Mouse (Mus musculus): ENCODE results near the gene Ptk7. TPM values are rescaled to one million over a fixed set of nuclear protein-coding genes. Genes with fewer than 3 reads are reported as not detected.

Gene Ptk7
- total and polyA plus RNA-seq, 3 experiments, result 0.11 to 4.8 (median 0.29) TPM

GRCm38 (mm10) chr17:46609721-46610514, 19.4 kb downstream of the Ptk7 start (continued):
- no peak for TF ChIP-seq ETS1 (conservative IDR thresholded peaks at IDR 0.05; ENCODE audit: low read depth, low read length)

GRCm38 (mm10) chr17:46605987-46606386, 23.3 kb downstream of the Ptk7 start:
- Histone ChIP-seq H3K4me2 (ENCODE audit: insufficient read depth, low read depth, poor library complexity, severe bottlenecking) (no peak overlapping the region), H3K4me3 (replicated peaks in 1 of 3; ENCODE audit: low read depth in 2 of 3, low read length in 2 of 3, poor library complexity in 1 of 3) (no peak overlapping the region), H3K79me2 (replicated peaks; ENCODE audit: control insufficient read depth, extremely low read depth, insufficient read depth, poor library complexity, severe bottlenecking) (no peaks in the 10 kb centered on the region), H3K9ac (ENCODE audit: insufficient read depth, low read depth) (no peak overlapping the region), H3K36me3 (replicated peaks in 1 of 2; ENCODE audit: control insufficient read depth in 1 of 2, insufficient read depth in 1 of 2, low read length in 1 of 2) (no peaks in the 10 kb centered on the region), H3K4me1 (ENCODE audit: control insufficient read depth in 1 of 2, insufficient read depth in 2 of 2) (peaks cover 4 to 14% of the 10 kb centered on the region in 2 experiments; a peak in 3 of 4 replicates), H3K27me3 (replicated peaks) (no peaks in the 10 kb centered on the region), H3K9me3 (replicated peaks; ENCODE audit: low read length) (no peaks in the 10 kb centered on the region), H3K27ac (ENCODE audit: insufficient read depth, low read depth) (no peak overlapping the region)
- DNase-seq (ENCODE audit: extremely low read depth), result no peak
- in situ Hi-C loops (cut with MboI; ENCODE audit: low pct_ligation_motif_present, low pct_unique_long_range_greater_than_20kb, low sequenced_read_pairs) (no loop called here), dilution Hi-C loops (cut with MboI; ENCODE audit: extremely low pct_ligation_motif_present, extremely low pct_unique_long_range_greater_than_20kb, low sequenced_read_pairs) (no loop called here)
- no peak for TF ChIP-seq MXI1 (IDR thresholded peaks at IDR 0.05; ENCODE audit: low read depth, low read length)

- no peak for TF ChIP-seq POLR2A (IDR thresholded peaks at IDR 0.05; ENCODE audit: low read depth, low read length)
- no peak for TF ChIP-seq ZMIZ1 (IDR thresholded peaks at IDR 0.05; ENCODE audit: low read depth, low read length)
- no peak for TF ChIP-seq RAD21 (IDR thresholded peaks at IDR 0.05; ENCODE audit: low read depth, low read length)
- TF ChIP-seq EP300 (IDR thresholded peaks at IDR 0.05; ENCODE audit: low read length), result no peak
- no peak for TF ChIP-seq UBTF (IDR thresholded peaks at IDR 0.05; ENCODE audit: low read depth, low read length)
- no peak for TF ChIP-seq E2F4 (IDR thresholded peaks at IDR 0.05; ENCODE audit: insufficient replicate concordance, low read depth, low read length)
- no peak for TF ChIP-seq IRF4 (IDR thresholded peaks at IDR 0.05; ENCODE audit: low read depth, low read length)
- no peak for TF ChIP-seq MAX (IDR thresholded peaks at IDR 0.05; ENCODE audit: low read length)
- TF ChIP-seq TCF12 (IDR thresholded peaks at IDR 0.05; ENCODE audit: low read depth, low read length), result no peak
- no peak for TF ChIP-seq NRF1 (IDR thresholded peaks at IDR 0.05; ENCODE audit: low read depth, low read length)
- TF ChIP-seq SIN3A (IDR thresholded peaks at IDR 0.05; ENCODE audit: low read length), result no peak
- TF ChIP-seq MYC (IDR thresholded peaks at IDR 0.05; ENCODE audit: low read depth, low read length), result no peak
- no peak for TF ChIP-seq MAFK (IDR thresholded peaks at IDR 0.05; ENCODE audit: insufficient replicate concordance, low read length)
- no peak for TF ChIP-seq JUND (conservative IDR thresholded peaks at IDR 0.05; ENCODE audit: low read depth, low read length)
- TF ChIP-seq ZKSCAN1 (IDR thresholded peaks at IDR 0.05; ENCODE audit: borderline replicate concordance, low read depth, low read length), result no peak
- TF ChIP-seq TBP (conservative IDR thresholded peaks at IDR 0.05; ENCODE audit: low read depth, low read length), result no peak
- TF ChIP-seq ZC3H11A (IDR thresholded peaks at IDR 0.05; ENCODE audit: low read depth, low read length), result no peak
- TF ChIP-seq KAT2A (IDR thresholded peaks at IDR 0.05; ENCODE audit: insufficient replicate concordance, low read length), result no peak
- TF ChIP-seq BHLHE40 (IDR thresholded peaks at IDR 0.05; ENCODE audit: low read depth, low read length), result no peak
- no peak for TF ChIP-seq HCFC1 (IDR thresholded peaks at IDR 0.05; ENCODE audit: low read depth, low read length)
- in situ Hi-C loops (cut with MboI; ENCODE audit: low pct_ligation_motif_present, low pct_unique_long_range_greater_than_20kb, low sequenced_read_pairs) (no loop called here), dilution Hi-C loops (cut with MboI; ENCODE audit: extremely low pct_ligation_motif_present, extremely low pct_unique_long_range_greater_than_20kb, low sequenced_read_pairs) (no loop called here)
- Histone ChIP-seq H3K36me3 (replicated peaks in 1 of 2; ENCODE audit: control insufficient read depth in 1 of 2, insufficient read depth in 1 of 2, low read length in 1 of 2) (no peaks in the 10 kb centered on the region), H3K9me3 (replicated peaks; ENCODE audit: low read length) (no peaks in the 10 kb centered on the region), H3K9ac (ENCODE audit: insufficient read depth, low read depth) (no peak overlapping the region), H3K4me1 (ENCODE audit: control insufficient read depth in 1 of 2, insufficient read depth in 2 of 2) (peaks cover 0 to 9% of the 10 kb centered on the region in 2 experiments; a peak in 2 of 4 replicates), H3K79me2 (replicated peaks; ENCODE audit: control insufficient read depth, extremely low read depth, insufficient read depth, poor library complexity, severe bottlenecking) (no peaks in the 10 kb centered on the region), H3K27me3 (replicated peaks) (no peaks in the 10 kb centered on the region), H3K27ac (ENCODE audit: insufficient read depth, low read depth) (no peak overlapping the region), H3K4me2 (ENCODE audit: insufficient read depth, low read depth, poor library complexity, severe bottlenecking) (no peak overlapping the region), H3K4me3 (replicated peaks in 1 of 3; ENCODE audit: low read depth in 2 of 3, low read length in 2 of 3, poor library complexity in 1 of 3) (no peak overlapping the region)
- DNase-seq (ENCODE audit: extremely low read depth), result no peak
Measured at GRCm38 (mm10) chr17:46605126-46605525, 24.2 kb downstream of the Ptk7 start.
